Mouse (Mus musculus): ENCODE measurements around the gene Gpr162. TPM values are rescaled to one million over a fixed set of nuclear protein-coding genes. Genes with fewer than 3 reads are reported as not detected.

Gpr162 gene
- total and polyA plus RNA-seq, 2 experiments from 2014 or later = 39.3 to 225 TPM

GRCm38 (mm10) chr6:124885956-124886381 is 22.2 kb upstream of the Gpr162 start:
- H3K4me2 ChIP-seq (ENCODE audit: low read depth, low read length, poor library complexity, severe bottlenecking) = no peak overlapping the region
- no peak overlapping the region for H3K4me3 ChIP-seq (ENCODE audit: low read depth, low read length)
- H3K27me3 ChIP-seq (ENCODE audit: insufficient read depth, low read length) = no peaks in the 10 kb centered on the region
- H3K4me1 ChIP-seq (ENCODE audit: insufficient read depth, low read length) = no peaks in the 10 kb centered on the region
- no peak overlapping the region for H3K27ac ChIP-seq (ENCODE audit: low read depth, low read length)
- DNase-seq (ENCODE audit: low spot score) = no peak
- no peaks in the 10 kb centered on the region for H3K9me3 ChIP-seq (ENCODE audit: low read length)
- H3K36me3 ChIP-seq (ENCODE audit: insufficient read depth, low read length) = no peaks in the 10 kb centered on the region
- H3K9ac ChIP-seq (replicated peaks; ENCODE audit: low read length, poor library complexity, severe bottlenecking) = no peak overlapping the region
- TF ChIP-seq CTCF (IDR thresholded peaks at IDR 0.05) = no peak
- no peak for ATAC-seq (ENCODE audit: low FRiP score)
- 92% methylated on average over 8 of the region's 8 CpGs for WGBS

GRCm38 (mm10) chr6:124884714-124885500 is 21.1 kb upstream of the Gpr162 start:
- WGBS = 78% methylated on average over 10 of the region's 10 CpGs

GRCm38 (mm10) chr6:124883351-124883750 is 19.6 kb upstream of the Gpr162 start:
- no peaks in the 10 kb centered on the region for H3K4me1 ChIP-seq (ENCODE audit: insufficient read depth, low read length)
- H3K36me3 ChIP-seq (ENCODE audit: insufficient read depth, low read length) = no peaks in the 10 kb centered on the region
- ATAC-seq (ENCODE audit: low FRiP score) (no peak), DNase-seq (ENCODE audit: low spot score) (no peak)
- H3K4me2 ChIP-seq (ENCODE audit: low read depth, low read length, poor library complexity, severe bottlenecking) = no peak overlapping the region
- no peak overlapping the region for H3K27ac ChIP-seq (ENCODE audit: low read depth, low read length)
- TF ChIP-seq CTCF (IDR thresholded peaks at IDR 0.05) = no peak
- H3K4me3 ChIP-seq (ENCODE audit: low read depth, low read length) = no peak overlapping the region
- WGBS = 64% methylated on average over 10 of the region's 10 CpGs
- no peak overlapping the region for H3K9ac ChIP-seq (replicated peaks; ENCODE audit: low read length, poor library complexity, severe bottlenecking)
- no peaks in the 10 kb centered on the region for H3K27me3 ChIP-seq (ENCODE audit: insufficient read depth, low read length)
- no peaks in the 10 kb centered on the region for H3K9me3 ChIP-seq (ENCODE audit: low read length)

More at GRCm38 (mm10) chr6:124884714-124885500, 21.1 kb upstream of the Gpr162 start:
- no peaks in the 10 kb centered on the region for H3K27me3 ChIP-seq (ENCODE audit: insufficient read depth, low read length)
- no peak overlapping the region for H3K9ac ChIP-seq (replicated peaks; ENCODE audit: low read length, poor library complexity, severe bottlenecking)
- no peak for TF ChIP-seq CTCF (IDR thresholded peaks at IDR 0.05)
- DNase-seq (ENCODE audit: low spot score) (no peak), ATAC-seq (ENCODE audit: low FRiP score) (no peak)
- H3K4me2 ChIP-seq (ENCODE audit: low read depth, low read length, poor library complexity, severe bottlenecking) = no peak overlapping the region
- no peak overlapping the region for H3K4me3 ChIP-seq (ENCODE audit: low read depth, low read length)
- no peaks in the 10 kb centered on the region for H3K9me3 ChIP-seq (ENCODE audit: low read length)
- no peak overlapping the region for H3K27ac ChIP-seq (ENCODE audit: low read depth, low read length)
- no peaks in the 10 kb centered on the region for H3K4me1 ChIP-seq (ENCODE audit: insufficient read depth, low read length)
- H3K36me3 ChIP-seq (ENCODE audit: insufficient read depth, low read length) = no peaks in the 10 kb centered on the region

- WGBS = 91% methylated on average over 9 of the region's 9 CpGs
- no peak for DNase-seq (ENCODE audit: low spot score)
- no peaks in the 10 kb centered on the region for H3K9me3 ChIP-seq (ENCODE audit: low read length)
Measured at GRCm38 (mm10) chr6:124881821-124882220, 18.0 kb upstream of the Gpr162 start.

GRCm38 (mm10) chr6:124879390-124879789 is 15.6 kb upstream of the Gpr162 start:
- no peak for TF ChIP-seq CTCF (IDR thresholded peaks at IDR 0.05)
- 60% methylated on average over 6 of the region's 6 CpGs for WGBS
- Histone ChIP-seq H3K4me3 (ENCODE audit: low read depth, low read length) (no peak overlapping the region), H3K27me3 (ENCODE audit: insufficient read depth, low read length) (no peaks in the 10 kb centered on the region), H3K9me3 (ENCODE audit: low read length) (no peaks in the 10 kb centered on the region), H3K4me1 (ENCODE audit: insufficient read depth, low read length) (no peaks in the 10 kb centered on the region), H3K4me2 (ENCODE audit: low read depth, low read length, poor library complexity, severe bottlenecking) (no peak overlapping the region), H3K27ac (ENCODE audit: low read depth, low read length) (no peak overlapping the region), H3K36me3 (ENCODE audit: insufficient read depth, low read length) (no peaks in the 10 kb centered on the region), H3K9ac (replicated peaks; ENCODE audit: low read length, poor library complexity, severe bottlenecking) (no peak overlapping the region)
- DNase-seq (ENCODE audit: low spot score) (no peak), ATAC-seq (ENCODE audit: low FRiP score) (no peak)

More at GRCm38 (mm10) chr6:124881821-124882220, 18.0 kb upstream of the Gpr162 start:
- Histone ChIP-seq H3K4me1 (ENCODE audit: insufficient read depth, low read length) (no peaks in the 10 kb centered on the region), H3K27ac (ENCODE audit: low read depth, low read length) (no peak overlapping the region), H3K27me3 (ENCODE audit: insufficient read depth, low read length) (no peaks in the 10 kb centered on the region), H3K36me3 (ENCODE audit: insufficient read depth, low read length) (no peaks in the 10 kb centered on the region), H3K4me2 (ENCODE audit: low read depth, low read length, poor library complexity, severe bottlenecking) (no peak overlapping the region), H3K4me3 (ENCODE audit: low read depth, low read length) (no peak overlapping the region), H3K9ac (replicated peaks; ENCODE audit: low read length, poor library complexity, severe bottlenecking) (no peak overlapping the region)
- no peak for ATAC-seq (ENCODE audit: low FRiP score)
- no peak for TF ChIP-seq CTCF (IDR thresholded peaks at IDR 0.05)

GRCm38 (mm10) chr6:124874348-124874747 is 10.6 kb upstream of the Gpr162 start:
- Histone ChIP-seq H3K9ac (replicated peaks; ENCODE audit: low read length, poor library complexity, severe bottlenecking) (no peak overlapping the region), H3K27me3 (ENCODE audit: insufficient read depth, low read length) (no peaks in the 10 kb centered on the region), H3K27ac (ENCODE audit: low read depth, low read length) (no peak overlapping the region), H3K36me3 (ENCODE audit: insufficient read depth, low read length) (no peaks in the 10 kb centered on the region), H3K4me2 (ENCODE audit: low read depth, low read length, poor library complexity, severe bottlenecking) (no peak overlapping the region), H3K4me1 (ENCODE audit: insufficient read depth, low read length) (no peaks in the 10 kb centered on the region), H3K4me3 (ENCODE audit: low read depth, low read length) (no peak overlapping the region), H3K9me3 (ENCODE audit: low read length) (no peaks in the 10 kb centered on the region)
- no peak for TF ChIP-seq CTCF (IDR thresholded peaks at IDR 0.05)
- WGBS = 44% methylated on average over 3 of the region's 3 CpGs
- ATAC-seq (ENCODE audit: low FRiP score) (no peak), DNase-seq (ENCODE audit: low spot score) (no peak)
